ENCODE assay signal across 8 mouse cellular contexts in the genomic region with DNA sequence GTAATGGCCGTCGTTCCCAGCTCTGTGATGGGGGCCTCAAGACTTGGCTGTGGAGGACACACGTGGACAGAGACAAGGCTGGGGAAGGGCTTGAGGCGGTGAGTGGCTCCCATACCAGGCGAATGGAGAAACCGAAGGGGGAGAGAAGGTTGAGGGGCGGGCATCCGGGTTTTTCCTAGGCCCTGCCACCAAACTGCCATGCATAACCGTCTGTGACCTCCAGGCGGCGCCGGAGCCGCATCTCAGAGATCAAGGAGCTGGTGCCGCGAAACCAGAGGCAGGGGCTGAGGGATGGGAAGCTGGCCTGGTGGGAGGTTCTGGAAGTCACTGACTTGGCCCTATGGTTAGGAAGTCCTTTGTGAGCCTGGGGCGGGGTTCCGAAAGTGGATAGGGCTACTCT. TPM values are rescaled to one million over a fixed set of nuclear protein-coding genes. Genes with fewer than 3 reads are reported as not detected.
DNase-seq lines count a peak whose midpoint lies in the region; ATAC-seq lines count a peak whose summit lies in the region.

No protein-coding gene starts in this region.

- no peak overlapping the region for H3K9ac ChIP-seq in intestine, embryonic 15.5 days
- 0 out of 2 replicates have a peak overlapping the region, but pooled peaks have one; percentile 28 for H3K9ac ChIP-seq in midbrain, embryonic 12.5 days (replicated peaks)

- peak; percentile 51; the same call in 1 of the 2 replicates for ATAC-seq in intestine, embryonic 15.5 days
- ATAC-seq in midbrain, embryonic 12.5 days (ENCODE audit: low FRiP score, low read depth), result peak; percentile 78

- H3K4me3 ChIP-seq in intestine, embryonic 15.5 days (replicated peaks), result no peak overlapping the region
- no peak overlapping the region for H3K4me3 ChIP-seq in midbrain, embryonic 12.5 days

- H3K4me1 ChIP-seq in intestine, embryonic 15.5 days (replicated peaks), result 0 out of 2 replicates have a peak, but pooled peaks cover 2% of the 10 kb centered on the region
- 0 out of 2 replicates have a peak, but pooled peaks cover 2% of the 10 kb centered on the region for H3K4me1 ChIP-seq in midbrain, embryonic 12.5 days

- no peak overlapping the region for H3K27ac ChIP-seq in intestine, embryonic 15.5 days
- no peak overlapping the region for H3K27ac ChIP-seq in midbrain, embryonic 12.5 days (replicated peaks)

- peak; percentile 54 to 82 for DNase-seq in urinary bladder, postnatal 4 days (ENCODE audit: low spot score in 2 of 2)
- no peak for DNase-seq in urinary bladder, adult 2 months (ENCODE audit: low spot score)
- DNase-seq in embryo, embryonic 11 days, result peak; percentile 91
- DNase-seq in gastrocnemius, postnatal 4 days (ENCODE audit: low spot score in 2 of 2), result peak; percentile 53 to 68
- peak; percentile 70 to 78 for DNase-seq in left cerebral cortex, postnatal 25 days (ENCODE audit: low spot score in 2 of 2)
- peak; percentile 29 to 70 for DNase-seq in spleen, adult 18-20 months

- peaks cover 9% of the 10 kb centered on the region for H3K27me3 ChIP-seq in intestine, embryonic 15.5 days (replicated peaks)
- H3K27me3 ChIP-seq in midbrain, embryonic 12.5 days, result peaks cover 32% of the 10 kb centered on the region

- intact Hi-C loops in left cerebral cortex, postnatal 25 days (cut with DNase I), result loop anchor here (2.0 to 10.0 kb wide), 4 partner anchors 66 to 198 kb away; a partner anchor contains a TSS

- H3K4me2 ChIP-seq in intestine, embryonic 15.5 days (replicated peaks), result peak overlapping the region; percentile 40
- peak overlapping the region; percentile 25 for H3K4me2 ChIP-seq in midbrain, embryonic 12.5 days (replicated peaks)

- 6% methylated on average over 17 of the region's 17 CpGs for WGBS in intestine, embryonic 15.5 days
- WGBS in midbrain, embryonic 12.5 days, result 4% methylated on average over 17 of the region's 17 CpGs

- H3K36me3 ChIP-seq in intestine, embryonic 15.5 days, result no peaks in the 10 kb centered on the region
- H3K36me3 ChIP-seq in midbrain, embryonic 12.5 days, result no peaks in the 10 kb centered on the region

- no peaks in the 10 kb centered on the region for H3K9me3 ChIP-seq in intestine, embryonic 15.5 days
- H3K9me3 ChIP-seq in midbrain, embryonic 12.5 days, result no peaks in the 10 kb centered on the region

RNA-seq across cellular contexts. Expression of a gene that starts 34.2 kb away (rescaled TPM):
- 30.7 and 38.4 TPM in 2 replicates for polyA plus RNA-seq in urinary bladder, adult 2 months (2012; rRNA removed)
- not detected for total RNA-seq in gastrocnemius, postnatal 4 days (2021)
- 0.23 TPM in 1 of 2 replicates, not detected in the other for polyA plus RNA-seq in intestine, embryonic 15.5 days (2015; fragmentation: Nextera tagmentation; extraction: Ambion mirVana)
- under 1 TPM in 1 of 2 experiments, not detected in 1; 0.37 TPM for total RNA-seq in left cerebral cortex, postnatal 25 days (2021)
- polyA plus RNA-seq in midbrain, embryonic 12.5 days (2016; fragmentation: Nextera tagmentation; extraction: Ambion mirVana), result 0.46 and 0.51 TPM in 2 replicates

RNA-seq across cellular contexts. Expression of a gene that starts 44.3 kb away (rescaled TPM):
- polyA plus RNA-seq in urinary bladder, adult 2 months (2012; rRNA removed), result 4.7 and 9.4 TPM in 2 replicates
- total RNA-seq in gastrocnemius, postnatal 4 days (2021), result 1 to 10 TPM; 6.8 to 7.6 TPM
- not detected in 2 replicates for polyA plus RNA-seq in intestine, embryonic 15.5 days (2015; fragmentation: Nextera tagmentation; extraction: Ambion mirVana)
- total RNA-seq in left cerebral cortex, postnatal 25 days (2021), result not detected
- not detected in 2 replicates for polyA plus RNA-seq in midbrain, embryonic 12.5 days (2016; fragmentation: Nextera tagmentation; extraction: Ambion mirVana)

Comparison
In these comparisons a context has a peak if more than half of its experiments do, and no peak if none do; other contexts are left out.
1. RNA of a gene that starts 34.2 kb away (polyA plus RNA-seq): 30.7 to 38.4 TPM in urinary bladder, adult 2 months; 0.46 to 0.51 TPM in midbrain, embryonic 12.5 days and 0.23 TPM in intestine, embryonic 15.5 days; every median in the first group is over 10 times any median in the second.